Mouse (Mus musculus) heart, postnatal 36 days (tissue): ENCODE results near the gene Fam234b. TPM values are rescaled to one million over a fixed set of nuclear protein-coding genes. Genes with fewer than 3 reads are reported as not detected.

Experiments
- DNase-seq, 2 experiments: peaks; one replicate each; pipeline ENCODE4 v3.0.0; 2021 to 2022
- intact Hi-C: fragments of 180-260 bp; cut with DNase I; formaldehyde crosslinking; loops from one replicate; pipeline ENCODE4 v1.15.1; 2025
- total RNA-seq, 2 experiments: library from RNA; stranded (reverse); gene quantifications; 2 replicates each; pipeline ENCODE4 v1.2.3; 2021

The Fam234b gene
- 1 to 10 TPM; 7.0 to 9.2 TPM for total RNA-seq

DNA sequence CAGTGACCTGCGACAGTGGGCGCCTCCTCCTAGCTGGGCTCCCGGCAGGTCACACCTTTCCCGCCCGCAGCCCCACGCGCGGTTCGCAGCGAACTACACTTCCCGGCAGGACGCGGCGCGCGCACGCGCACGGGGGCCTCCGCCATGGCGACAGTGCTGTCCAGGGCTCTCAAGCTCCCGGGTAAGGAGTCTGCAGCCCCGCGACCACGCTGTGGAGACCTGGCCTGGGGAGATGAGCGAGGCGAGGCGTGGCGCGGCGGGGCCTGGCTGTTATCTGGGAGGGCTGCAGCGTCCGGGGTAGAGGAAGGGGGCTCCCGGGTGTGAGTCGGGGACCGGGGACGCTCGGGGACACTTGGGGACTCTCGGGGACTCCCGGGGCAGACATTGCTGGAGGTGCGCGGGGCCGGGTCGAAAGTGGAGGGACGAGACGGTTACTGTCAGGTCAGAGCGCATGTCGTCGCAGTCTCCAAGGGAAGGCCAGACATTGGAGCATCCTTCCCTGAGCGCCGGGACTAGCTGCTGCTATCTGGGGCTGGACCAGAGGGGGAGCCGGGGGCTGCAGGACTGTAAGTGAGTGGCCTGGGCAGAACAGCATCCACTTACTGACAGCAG lies at the start of gene Fam234b, which contains the start of gene Hebp1:
Gene Fam234b, plus strand, starts transcription at position 57 of the 612 bp plus-strand sequence.
Gene Hebp1, minus strand, starts transcription at position 102 of the 612 bp plus-strand sequence.
- DNase-seq: peak; percentile 83
- intact Hi-C loops: no loop called here

DNA sequence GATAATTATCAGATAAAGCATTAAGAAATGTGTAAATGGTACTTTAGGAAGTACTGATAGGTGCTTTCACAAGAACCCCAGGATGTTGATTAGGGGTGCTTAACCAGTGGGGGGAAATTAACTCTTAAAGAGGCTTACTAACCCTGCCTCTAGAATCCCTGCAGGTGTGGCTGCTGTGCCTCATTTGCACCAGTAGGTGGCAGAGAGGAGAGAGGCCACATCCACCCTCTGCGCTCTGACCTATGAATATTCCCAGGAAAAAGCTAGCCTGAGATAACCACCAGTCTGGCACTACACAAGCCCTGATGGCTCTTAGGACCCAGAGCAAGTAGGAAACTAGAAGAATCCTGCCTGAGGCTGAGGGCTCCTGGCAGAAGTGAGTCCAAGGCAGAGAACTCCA lies 49.3 kb upstream of the Fam234b start:
- intact Hi-C loops: loop anchor here (1.0 to 2.0 kb wide), 3 partner anchors 88 to 252 kb away; no protein-coding TSS in a partner anchor
- DNase-seq: peak in 1 of 2 experiments; percentile 41

DNA sequence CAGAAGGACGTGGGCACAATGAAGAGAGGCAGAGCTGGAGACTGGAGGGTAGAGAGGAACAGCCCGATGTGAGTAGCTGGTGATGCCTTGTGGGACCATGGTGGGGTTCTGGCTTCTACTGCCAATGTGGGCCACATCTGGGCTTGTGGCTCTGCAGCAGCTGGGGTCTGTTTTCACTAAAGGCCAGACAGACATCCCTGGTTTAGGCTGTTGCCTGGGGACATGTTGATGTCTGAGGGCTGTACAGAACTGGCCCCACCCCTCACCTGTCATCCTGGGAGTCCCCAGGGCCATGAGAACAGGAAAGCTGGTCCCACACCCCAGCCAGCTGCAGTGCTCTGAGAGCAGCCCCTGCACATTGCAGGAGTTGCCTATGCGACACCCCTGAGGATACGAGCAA lies 48.6 kb upstream of the Fam234b start:
- intact Hi-C loops: loop anchor here (2.0 kb wide), 2 partner anchors 88 to 228 kb away; no protein-coding TSS in a partner anchor
- no peak for DNase-seq

DNA sequence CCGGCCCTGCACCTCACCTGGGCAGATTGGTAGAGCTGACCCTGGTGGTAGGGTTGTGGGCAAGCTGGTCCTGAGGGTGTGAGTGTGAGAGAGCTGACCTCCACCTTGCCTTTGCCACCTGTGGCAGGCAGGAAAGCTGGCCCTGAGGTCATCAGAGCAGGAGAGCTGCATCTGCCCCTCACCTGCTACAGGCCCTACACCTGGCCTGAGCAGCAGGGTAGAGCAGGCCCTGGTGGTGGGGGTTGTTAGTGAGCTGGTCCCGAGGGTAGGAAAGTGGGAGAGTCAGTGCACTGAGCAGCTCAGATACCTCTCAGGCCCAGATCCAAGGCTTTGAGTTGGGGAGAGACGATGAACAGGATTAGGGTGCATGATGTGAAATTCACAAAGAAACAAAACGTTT lies 48.1 kb upstream of the Fam234b start:
- no peak for DNase-seq
- intact Hi-C loops: loop anchor here (2.0 kb wide), 2 partner anchors 87 to 227 kb away; no protein-coding TSS in a partner anchor

DNA sequence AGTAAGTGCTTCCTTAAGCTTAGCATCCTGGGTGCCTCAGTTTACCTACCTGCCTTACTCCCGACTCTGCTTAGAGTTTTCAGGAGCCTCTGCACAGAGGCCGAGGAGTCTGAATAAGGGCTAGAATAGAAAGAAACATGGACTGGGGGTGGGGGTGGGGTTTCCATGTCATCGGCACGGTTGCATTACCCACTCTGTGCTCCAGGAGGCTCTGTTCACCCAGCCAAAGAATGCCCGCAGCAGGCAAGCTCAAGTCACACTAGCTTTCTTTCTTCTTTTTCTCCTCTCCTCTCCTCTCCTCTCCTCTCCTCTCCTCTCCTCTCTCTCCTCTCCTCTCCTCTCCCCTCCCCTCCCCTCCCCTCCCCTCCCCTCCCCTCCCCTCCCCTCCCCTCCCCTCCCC lies 47.5 kb upstream of the Fam234b start:
- intact Hi-C loops: no loop called here
- DNase-seq: no peak

DNA sequence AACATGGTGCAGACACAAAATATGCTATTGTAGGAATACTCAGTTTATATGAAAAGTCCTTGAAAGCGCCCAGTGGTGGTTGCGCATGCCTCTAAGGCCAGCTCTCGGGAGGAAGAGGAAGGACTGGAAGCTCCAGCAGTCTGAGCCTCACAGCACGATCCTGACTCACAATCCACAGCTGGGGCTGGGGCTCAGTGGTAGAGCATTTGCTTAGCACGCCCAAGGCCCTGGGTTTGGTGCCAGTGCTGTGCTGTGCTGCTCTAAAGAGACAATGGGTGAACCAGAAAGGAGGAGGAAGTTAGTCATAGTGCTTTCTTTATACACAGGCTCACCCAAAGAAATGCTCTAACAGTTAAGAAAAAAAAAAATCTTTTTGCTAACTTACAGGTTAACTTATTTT lies 44.1 kb upstream of the Fam234b start:
- no peak for DNase-seq
- intact Hi-C loops: no loop called here

DNA sequence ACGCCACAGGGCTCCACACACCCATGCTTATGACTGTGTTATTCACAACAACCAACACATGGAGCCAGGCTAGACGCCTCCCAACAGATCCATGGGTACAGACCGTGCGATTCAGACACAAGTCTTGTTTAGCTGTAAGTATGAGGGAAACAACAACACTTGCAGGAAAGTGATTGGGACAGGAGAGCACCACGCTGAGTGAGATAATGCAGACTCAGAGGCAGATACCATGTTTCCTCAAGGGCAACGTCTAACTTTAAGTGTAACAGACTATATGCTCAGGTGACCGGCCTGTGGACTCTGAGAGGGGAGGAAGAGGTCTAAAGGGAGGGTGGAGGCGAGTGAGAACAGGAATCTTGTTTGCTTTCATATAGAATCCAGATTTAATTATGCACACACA lies 41.2 kb upstream of the Fam234b start:
- intact Hi-C loops: no loop called here

DNA sequence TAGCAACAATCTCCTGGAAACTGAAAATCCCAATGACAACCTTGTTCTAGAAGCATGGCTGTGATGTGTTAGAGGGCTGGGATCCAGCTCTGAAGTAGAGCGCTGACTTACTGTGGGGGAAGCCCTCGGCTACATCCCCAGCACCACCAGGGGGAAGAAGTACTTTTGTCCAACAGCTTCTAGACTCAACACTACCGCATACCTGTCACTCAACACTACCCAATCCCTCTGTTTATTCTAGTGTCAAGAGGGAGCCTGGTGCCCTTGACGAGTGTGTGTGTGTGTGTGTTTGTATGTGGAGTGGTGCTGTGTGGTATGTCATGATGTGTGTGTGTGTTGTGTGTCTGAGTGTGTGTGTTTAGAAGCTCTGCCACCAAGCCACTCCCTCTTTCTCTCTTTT lies 40.3 kb upstream of the Fam234b start:
- DNase-seq: no peak
- intact Hi-C loops: no loop called here

More for the DNA sequence above, 41.2 kb upstream of the Fam234b start:
- DNase-seq: no peak

DNA sequence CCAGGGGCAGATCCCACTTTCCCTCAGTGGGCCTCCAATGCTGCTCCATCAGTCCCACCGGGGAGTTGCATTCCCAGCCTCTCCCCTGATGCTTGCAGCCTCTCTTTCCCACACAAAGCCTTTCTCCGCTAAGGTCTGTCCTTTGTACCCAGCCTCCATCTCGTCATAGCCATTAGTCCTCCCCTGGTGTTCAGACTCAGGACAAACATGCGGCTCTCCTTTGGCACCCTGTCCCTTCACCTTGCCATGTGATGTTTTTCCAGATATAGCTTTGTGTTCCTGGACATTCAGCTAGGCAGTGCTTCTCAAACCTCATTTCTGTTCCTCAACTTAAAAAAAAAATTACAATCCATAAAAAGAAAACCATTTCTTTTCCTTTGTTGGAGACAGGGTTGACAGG lies 39.3 kb upstream of the Fam234b start:
- DNase-seq: no peak
- intact Hi-C loops: no loop called here

DNA sequence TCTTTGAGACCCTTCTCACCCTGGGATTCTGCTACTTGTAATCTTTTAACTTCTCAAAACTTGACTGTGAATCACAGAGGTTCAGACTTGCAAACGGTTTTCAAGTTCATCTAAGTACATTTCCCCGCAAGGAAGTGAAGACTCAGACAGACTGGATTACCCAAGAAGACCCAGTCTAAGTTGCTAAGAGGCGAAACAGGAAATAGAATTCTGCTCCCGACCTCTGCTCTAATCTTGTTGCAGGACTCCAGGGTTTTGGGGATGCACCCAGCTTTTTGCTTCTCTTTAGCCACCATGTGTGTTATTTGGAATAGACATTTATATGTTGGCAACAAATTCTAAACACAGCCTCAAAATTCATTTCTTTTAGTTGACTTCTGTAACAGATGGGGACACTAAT lies 36.4 kb upstream of the Fam234b start:
- intact Hi-C loops: no loop called here
- DNase-seq: no peak

DNA sequence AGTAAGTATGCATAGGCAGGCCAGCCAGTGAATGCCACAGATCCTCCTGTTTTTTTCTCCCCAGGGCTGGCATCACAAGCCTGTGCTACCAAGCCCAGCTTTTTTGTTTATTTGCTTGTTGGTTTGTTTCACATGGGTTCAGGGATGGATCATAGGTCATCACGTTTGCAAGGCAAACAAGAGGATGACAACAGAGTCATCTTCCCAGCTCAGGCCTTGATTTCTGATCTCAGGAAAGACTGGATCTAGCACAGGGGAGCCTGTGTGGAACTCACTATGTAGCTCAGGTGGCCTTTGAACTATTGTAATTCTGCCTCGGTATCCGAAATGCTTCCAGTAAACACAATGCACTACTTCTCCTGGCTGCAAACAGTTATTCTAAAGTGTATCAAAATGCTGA lies 35.5 kb upstream of the Fam234b start:
- no peak for DNase-seq
- intact Hi-C loops: no loop called here

DNA sequence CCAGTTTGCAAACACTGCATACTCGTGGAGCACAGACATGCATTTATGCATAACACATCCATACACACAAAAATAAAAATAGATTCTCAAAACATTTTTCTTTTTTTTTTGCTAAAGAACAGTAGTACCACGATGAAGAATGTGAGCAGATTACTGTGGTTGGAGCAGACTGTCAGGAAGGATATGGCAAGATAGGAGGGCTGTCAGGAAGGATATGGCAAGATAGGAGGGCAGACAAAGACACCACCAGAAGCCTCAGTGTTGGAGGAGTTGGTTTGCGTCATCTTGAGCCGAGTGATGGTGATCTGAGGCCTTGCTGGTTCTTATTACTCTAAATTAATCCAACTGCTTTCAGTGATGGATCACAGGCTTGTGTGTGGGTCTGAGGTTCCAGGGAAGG lies 34.9 kb upstream of the Fam234b start:
- DNase-seq: no peak
- intact Hi-C loops: no loop called here

DNA sequence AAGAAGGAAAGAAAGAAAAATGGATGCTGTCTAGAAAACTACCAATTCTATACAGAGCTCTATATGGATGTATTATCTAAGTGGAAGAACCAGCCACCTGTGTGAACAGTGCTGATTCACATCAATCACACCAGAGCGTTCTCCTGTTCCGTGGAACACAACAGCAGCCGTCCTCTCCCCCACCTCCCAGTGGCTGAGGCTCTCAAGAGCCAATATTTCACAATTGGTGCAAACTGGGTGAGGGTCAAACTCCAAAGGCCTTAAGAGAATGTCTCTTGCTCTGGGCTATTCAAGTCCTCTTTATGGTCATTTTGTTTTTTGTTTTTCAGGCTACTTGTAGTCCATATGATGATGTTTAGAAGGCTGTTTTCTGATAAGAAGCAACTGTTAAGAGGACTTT lies 32.6 kb upstream of the Fam234b start:
- intact Hi-C loops: no loop called here
- DNase-seq: no peak

DNA sequence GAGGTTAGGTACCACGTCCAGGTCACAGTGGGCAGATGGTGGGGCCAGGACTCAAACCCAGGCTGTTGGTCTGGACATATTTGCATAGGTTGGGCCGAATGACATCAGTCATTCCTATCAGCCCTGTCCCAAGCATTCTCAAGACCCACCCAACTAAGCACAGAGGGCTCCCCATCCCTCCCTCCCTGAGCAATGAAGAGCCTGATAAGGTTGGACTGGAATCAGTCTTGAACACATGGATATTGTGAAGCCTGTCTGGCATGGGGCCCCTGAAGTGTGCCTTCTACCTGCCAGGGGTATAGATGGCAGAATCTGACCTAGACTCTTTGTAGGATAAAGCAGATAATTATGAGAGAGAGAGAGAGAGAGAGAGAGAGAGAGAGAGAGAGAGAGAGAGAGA lies 32.1 kb upstream of the Fam234b start:
- intact Hi-C loops: no loop called here
- no peak for DNase-seq

DNA sequence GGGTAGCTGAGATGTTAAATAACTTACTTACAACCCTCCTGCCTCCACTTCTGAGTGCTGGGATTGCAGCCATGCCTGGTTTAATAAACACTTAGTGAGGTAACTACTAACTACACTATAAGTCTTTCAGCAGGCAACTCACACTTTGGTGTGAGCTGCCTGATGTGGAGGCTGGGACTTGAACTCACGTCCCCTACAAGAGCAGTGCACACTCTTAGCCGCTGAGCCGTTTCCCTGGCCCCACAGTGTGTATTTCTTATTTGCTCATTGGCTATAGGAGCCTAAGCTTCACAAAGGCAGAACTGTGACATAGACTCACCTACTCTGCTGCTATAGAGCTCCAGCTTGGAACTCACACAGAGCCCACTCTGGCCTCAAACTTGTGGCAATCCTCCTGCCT lies 31.5 kb upstream of the Fam234b start:
- intact Hi-C loops: no loop called here
- DNase-seq: no peak

DNA sequence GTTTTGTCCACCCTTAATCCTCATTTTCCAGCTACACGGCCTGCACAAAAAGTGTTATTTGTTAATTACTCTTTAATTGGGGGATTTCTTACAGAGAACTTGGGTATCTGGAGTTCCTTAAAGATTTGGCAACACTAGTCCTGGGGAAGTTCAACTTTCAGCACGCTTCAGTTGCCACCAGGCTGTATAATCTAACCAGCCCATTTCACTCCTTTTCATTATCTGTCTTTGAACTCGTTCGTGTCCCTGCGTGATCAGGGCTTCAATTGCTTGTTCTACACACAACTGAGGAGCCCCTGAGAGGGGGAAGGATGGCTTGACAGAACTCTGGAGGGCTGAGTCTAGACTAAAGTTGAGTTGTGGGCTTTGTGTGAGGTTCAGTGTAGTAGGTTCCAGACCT lies 31.1 kb upstream of the Fam234b start:
- no peak for DNase-seq
- intact Hi-C loops: no loop called here

DNA sequence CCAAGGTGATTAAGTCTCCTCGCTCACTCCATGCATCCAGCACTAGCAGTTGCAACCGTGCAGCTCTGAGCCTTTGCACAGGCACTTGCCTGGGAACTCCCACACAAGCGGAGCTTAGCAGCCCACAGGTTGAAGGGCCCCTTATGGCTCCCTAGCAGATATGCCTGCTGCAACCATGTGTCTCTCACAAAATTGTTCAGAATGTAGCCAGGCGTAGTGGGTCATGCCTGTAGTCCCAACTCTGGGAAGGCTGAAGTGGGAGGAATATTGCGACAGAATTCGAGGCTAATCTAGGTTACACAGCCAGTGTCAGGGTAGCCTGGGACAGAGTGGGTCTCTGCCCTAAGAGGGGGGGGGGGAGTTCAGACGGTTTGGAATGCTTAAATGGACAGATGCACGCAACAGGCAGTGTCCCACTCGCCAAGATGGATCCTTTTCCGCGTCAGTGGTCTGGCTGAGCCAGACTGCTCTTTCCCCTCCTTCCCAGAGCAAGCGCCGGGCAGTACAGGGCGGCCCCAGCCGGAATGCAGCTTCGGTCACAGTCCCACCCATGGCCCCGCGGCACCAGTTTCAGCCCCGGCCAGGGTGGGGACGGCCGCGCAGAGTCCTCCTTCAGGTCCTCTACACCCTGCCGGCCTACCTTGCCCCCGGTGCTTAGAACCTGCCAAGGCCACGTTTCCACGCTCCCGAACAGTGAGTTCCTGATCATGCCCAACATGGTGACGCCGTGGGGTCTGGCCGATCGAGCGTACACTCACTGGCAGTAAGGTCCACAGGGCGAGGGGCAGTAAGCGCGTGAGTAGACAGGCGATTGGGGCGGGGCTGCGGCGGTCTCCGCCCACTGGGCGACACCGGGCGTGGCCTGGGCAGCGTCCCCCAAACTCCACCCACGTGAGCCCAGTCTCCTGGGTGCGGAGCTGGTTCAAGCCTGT lies 30.1 kb upstream of the Fam234b start:
- peak; percentile 87 to 90 for DNase-seq
- intact Hi-C loops: no loop called here

DNA sequence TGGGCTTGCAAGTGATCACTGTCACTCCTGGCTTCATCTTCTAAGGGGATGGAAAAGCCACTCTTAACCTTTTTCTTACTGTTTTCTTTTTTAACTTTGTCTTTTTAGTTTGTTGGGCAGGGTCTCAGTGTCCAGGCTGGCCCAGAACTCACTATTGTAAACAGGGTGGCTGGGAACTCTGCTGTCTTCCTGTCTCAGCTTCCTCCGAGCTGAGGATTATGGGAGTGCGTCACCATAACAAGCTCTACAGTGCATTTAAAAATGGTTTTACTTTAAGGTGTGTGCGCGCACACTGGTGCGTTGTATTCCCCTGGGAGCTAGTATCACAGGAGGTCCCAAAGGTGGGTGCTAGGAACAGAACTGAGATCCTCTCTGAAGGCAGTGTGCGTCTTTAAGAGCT lies 29.3 kb upstream of the Fam234b start:
- intact Hi-C loops: no loop called here
- peak in 1 of 2 experiments; percentile 33 for DNase-seq

DNA sequence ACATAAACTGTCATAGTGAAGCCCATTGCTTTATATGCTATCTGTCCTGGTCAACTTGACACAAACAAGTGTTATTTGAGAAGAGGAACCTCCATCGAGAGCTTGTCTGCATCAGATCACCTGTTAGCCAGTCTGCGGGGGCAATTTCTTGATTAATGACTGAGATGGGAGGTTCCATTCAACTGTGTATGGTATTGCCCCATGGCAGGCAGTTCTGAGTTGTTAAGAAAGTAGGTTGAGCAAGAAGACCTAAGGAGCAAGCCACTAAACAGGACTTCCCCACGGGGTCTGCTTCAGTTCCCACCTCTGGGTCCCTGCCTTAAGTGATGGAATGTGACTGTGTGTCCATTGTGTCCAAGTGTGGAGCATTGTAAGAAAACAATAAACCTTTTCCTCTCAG lies 28.5 kb upstream of the Fam234b start:
- intact Hi-C loops: no loop called here
- DNase-seq: no peak

DNA sequence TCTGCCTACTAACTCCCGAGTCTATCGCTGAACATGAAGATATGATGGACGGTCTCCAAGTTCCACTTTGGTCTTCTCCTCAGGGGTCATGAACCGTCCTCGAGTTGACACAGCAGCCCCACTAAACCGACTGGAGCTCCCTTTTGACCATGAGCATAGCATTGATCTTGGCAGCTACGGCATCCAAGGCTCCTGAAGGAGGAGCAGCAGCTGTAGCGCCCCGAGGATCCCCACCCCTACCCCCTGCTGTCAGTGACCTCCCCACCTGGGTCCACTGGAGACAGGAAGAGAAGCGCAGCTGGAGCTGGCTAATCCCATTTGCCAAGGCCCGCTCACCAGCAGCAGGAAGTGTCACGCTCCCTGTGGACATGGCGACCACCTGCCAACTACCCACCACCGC lies 26.0 kb upstream of the Fam234b start:
- intact Hi-C loops: no loop called here
- no peak for DNase-seq

DNA sequence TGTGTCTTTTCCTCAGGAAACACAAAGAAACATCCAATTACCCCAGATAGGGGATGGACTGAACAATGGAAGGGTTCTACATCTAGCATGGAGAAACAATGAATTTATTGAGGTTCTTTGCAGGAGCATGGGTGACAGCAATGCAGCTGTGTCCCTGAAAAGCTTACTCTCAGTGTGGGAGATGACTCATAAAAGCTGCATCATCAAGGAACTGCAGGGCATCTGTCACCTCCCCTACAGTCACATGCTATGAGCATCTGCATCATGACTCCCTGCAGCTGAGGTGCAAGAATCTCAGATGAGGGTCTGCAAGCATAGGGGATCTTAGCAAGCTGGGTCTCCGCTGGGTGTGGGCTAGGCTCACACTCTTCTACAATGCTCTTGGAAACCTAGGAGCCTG lies 22.8 kb upstream of the Fam234b start:
- intact Hi-C loops: no loop called here
- DNase-seq: no peak

DNA sequence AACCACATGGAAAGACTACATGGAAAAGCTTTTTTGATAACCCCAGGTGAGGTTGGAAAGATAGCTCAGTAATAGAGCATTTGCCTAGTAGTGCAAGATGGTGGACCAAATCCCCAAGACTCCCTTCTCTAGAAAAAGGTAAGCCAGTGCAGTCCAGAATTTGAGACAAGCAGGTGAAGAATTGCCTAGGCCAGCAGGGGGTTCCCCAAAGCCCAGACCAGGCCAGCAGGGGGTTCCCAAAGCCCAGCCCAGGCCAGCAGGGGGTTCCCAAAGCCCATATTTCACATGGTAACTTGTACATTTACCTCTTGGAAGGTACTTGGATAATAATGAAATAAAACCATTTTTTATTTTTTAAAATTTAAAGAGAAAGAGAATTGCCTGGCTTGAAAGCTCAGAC lies 20.5 kb upstream of the Fam234b start:
- no peak for DNase-seq
- intact Hi-C loops: no loop called here
